Mouse (Mus musculus): ENCODE measurements around the gene Arpp19. TPM values are rescaled to one million over a fixed set of nuclear protein-coding genes. Genes with fewer than 3 reads are reported as not detected.

The Arpp19 gene
- polyA plus RNA-seq, 1 experiment from 2014 or later, result 272 TPM

DNA sequence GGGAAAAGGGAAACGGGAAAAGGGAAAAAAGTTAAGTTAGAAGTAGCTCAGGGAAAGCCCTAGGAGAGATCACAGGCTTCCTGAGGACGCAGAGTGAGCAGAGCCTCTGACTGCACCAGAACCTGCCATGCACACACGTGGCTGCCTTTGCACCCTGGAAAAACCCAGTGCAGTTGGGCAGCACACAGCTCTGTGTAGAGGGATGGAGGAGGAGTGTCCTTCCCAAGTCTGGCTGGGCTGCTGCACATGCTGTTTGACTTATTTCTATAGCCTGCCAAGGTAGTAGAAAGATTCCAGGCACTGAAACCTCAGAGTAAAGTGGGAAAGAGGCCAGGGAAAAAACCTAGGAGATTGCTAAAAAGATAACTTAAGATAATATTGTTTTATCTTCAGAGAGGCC is 35.2 kb upstream of the Arpp19 start:
- Histone ChIP-seq H3K27ac (replicated peaks; ENCODE audit: low read depth, low read length) (no peak overlapping the region; the same call in 1 of the 2 replicates), H3K4me3 (ENCODE audit: low read depth, low read length) (no peak overlapping the region), H3K9me3 (ENCODE audit: control insufficient read depth, low read length) (no peaks in the 10 kb centered on the region), H3K36me3 (ENCODE audit: control insufficient read depth, insufficient read depth, low read length) (peaks cover 15% of the 10 kb centered on the region; the same call in 1 of the 2 replicates), H3K4me2 (ENCODE audit: low read depth, low read length) (no peak overlapping the region), H3K27me3 (replicated peaks; ENCODE audit: control insufficient read depth, insufficient read depth, low read length) (no peaks in the 10 kb centered on the region), H3K4me1 (ENCODE audit: control insufficient read depth, insufficient read depth, low read length) (no peaks in the 10 kb centered on the region), H3K9ac (ENCODE audit: low read depth, low read length) (no peak overlapping the region)
- ATAC-seq (ENCODE audit: low read depth) (peak; percentile 74; the same call in 1 of the 2 replicates), DNase-seq (ENCODE audit: low spot score) (peak; percentile 71)
- WGBS, result 49% methylated on average over 3 of the region's 3 CpGs

DNA sequence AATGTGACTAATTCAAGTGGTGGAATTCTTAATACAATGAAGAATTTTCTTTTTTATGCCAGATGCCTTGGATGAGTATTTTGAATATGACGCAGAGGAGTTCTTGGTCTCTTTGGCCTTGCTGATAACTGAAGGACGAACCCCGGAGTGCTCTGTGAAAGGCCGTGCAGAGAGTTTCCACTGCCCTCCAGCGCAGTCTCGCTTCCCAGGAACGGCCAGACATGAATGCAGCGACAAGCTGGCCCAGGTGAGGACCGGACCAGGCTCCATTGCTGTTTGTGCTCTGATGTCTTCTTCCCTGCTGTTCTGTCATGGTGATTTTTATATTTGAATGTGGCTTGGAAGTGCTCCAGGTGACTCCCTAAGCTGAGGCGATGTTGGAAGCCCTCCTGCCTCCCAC is 33.2 kb upstream of the Arpp19 start:
- Histone ChIP-seq H3K4me2 (ENCODE audit: low read depth, low read length) (no peak overlapping the region), H3K9me3 (ENCODE audit: control insufficient read depth, low read length) (no peaks in the 10 kb centered on the region), H3K27me3 (replicated peaks; ENCODE audit: control insufficient read depth, insufficient read depth, low read length) (no peaks in the 10 kb centered on the region), H3K9ac (ENCODE audit: low read depth, low read length) (no peak overlapping the region), H3K4me3 (ENCODE audit: low read depth, low read length) (no peak overlapping the region), H3K4me1 (ENCODE audit: control insufficient read depth, insufficient read depth, low read length) (no peaks in the 10 kb centered on the region), H3K27ac (replicated peaks; ENCODE audit: low read depth, low read length) (no peak overlapping the region), H3K36me3 (ENCODE audit: control insufficient read depth, insufficient read depth, low read length) (peaks cover 24% of the 10 kb centered on the region)
- ATAC-seq (ENCODE audit: low read depth), result no peak
- DNase-seq (ENCODE audit: low spot score), result no peak
- 91% methylated on average over 10 of the region's 10 CpGs for WGBS

DNA sequence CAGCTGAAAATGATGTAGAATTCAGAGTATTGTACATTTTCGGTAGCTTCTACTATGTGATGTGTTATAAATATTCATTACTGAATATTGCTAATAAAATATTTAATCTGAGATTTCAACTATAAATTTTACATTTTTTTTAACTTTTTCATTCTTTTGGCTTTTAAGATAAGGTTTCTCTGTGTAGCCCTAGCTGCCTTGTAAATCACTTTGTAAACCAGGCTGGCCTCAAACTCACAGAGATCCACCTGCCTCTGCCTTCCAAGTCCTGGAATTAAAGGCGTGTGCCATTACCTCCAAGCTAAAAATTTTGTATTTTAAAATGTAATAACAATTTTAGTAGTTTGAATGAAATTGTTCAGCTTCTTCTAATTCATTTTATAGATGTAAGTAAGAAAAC is 20.8 kb upstream of the Arpp19 start:
- Histone ChIP-seq H3K27ac (replicated peaks; ENCODE audit: low read depth, low read length) (no peak overlapping the region), H3K27me3 (replicated peaks; ENCODE audit: control insufficient read depth, insufficient read depth, low read length) (no peaks in the 10 kb centered on the region), H3K9ac (ENCODE audit: low read depth, low read length) (no peak overlapping the region), H3K4me1 (ENCODE audit: control insufficient read depth, insufficient read depth, low read length) (no peaks in the 10 kb centered on the region), H3K9me3 (ENCODE audit: control insufficient read depth, low read length) (no peaks in the 10 kb centered on the region), H3K36me3 (ENCODE audit: control insufficient read depth, insufficient read depth, low read length) (peaks cover 52% of the 10 kb centered on the region), H3K4me3 (ENCODE audit: low read depth, low read length) (no peak overlapping the region), H3K4me2 (ENCODE audit: low read depth, low read length) (no peak overlapping the region)
- ATAC-seq (ENCODE audit: low read depth), result no peak
- WGBS, result 91% methylated on average over 2 of the region's 2 CpGs
- DNase-seq (ENCODE audit: low spot score), result no peak

DNA sequence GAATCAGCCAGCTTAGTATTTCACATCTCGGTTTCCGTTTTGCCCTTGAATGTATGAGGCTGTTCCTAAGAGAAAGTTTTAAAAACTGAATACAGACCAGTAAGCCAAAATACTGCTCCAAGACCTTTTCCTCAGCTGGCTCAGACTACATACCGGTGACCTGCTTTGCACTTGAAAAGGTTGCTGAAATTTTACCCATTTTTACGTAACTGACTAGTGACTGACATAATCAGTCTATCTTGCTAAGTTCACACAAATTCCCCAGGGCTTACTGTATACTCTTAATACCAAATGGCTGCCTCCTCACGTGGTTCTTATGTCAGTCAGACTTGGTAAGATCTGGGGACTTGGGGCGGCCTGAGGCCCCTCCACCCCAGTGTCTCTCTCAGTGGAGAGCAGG is 18.2 kb upstream of the Arpp19 start:
- Histone ChIP-seq H3K27me3 (replicated peaks; ENCODE audit: control insufficient read depth, insufficient read depth, low read length) (no peaks in the 10 kb centered on the region), H3K36me3 (ENCODE audit: control insufficient read depth, insufficient read depth, low read length) (peaks cover 46% of the 10 kb centered on the region), H3K9ac (ENCODE audit: low read depth, low read length) (no peak overlapping the region), H3K9me3 (ENCODE audit: control insufficient read depth, low read length) (no peaks in the 10 kb centered on the region), H3K4me3 (ENCODE audit: low read depth, low read length) (no peak overlapping the region), H3K4me1 (ENCODE audit: control insufficient read depth, insufficient read depth, low read length) (peaks cover 11% of the 10 kb centered on the region), H3K27ac (replicated peaks; ENCODE audit: low read depth, low read length) (no peak overlapping the region), H3K4me2 (ENCODE audit: low read depth, low read length) (no peak overlapping the region)
- DNase-seq (ENCODE audit: low spot score) (no peak), ATAC-seq (ENCODE audit: low read depth) (no peak)
- WGBS, result 86% methylated on average over 6 of the region's 6 CpGs

GRCm38 (mm10) chr9:75019592-75019991 is 17.8 kb upstream of the Arpp19 start:
- H3K4me3 ChIP-seq (ENCODE audit: low read depth, low read length), result no peak overlapping the region
- H3K4me2 ChIP-seq (ENCODE audit: low read depth, low read length), result no peak overlapping the region
- ATAC-seq (ENCODE audit: low read depth), result no peak
- H3K9me3 ChIP-seq (ENCODE audit: control insufficient read depth, low read length), result no peaks in the 10 kb centered on the region
- peaks cover 11% of the 10 kb centered on the region for H3K4me1 ChIP-seq (ENCODE audit: control insufficient read depth, insufficient read depth, low read length)
- no peaks in the 10 kb centered on the region for H3K27me3 ChIP-seq (replicated peaks; ENCODE audit: control insufficient read depth, insufficient read depth, low read length)
- 80% methylated on average over 3 of the region's 3 CpGs for WGBS
- no peak overlapping the region for H3K9ac ChIP-seq (ENCODE audit: low read depth, low read length)
- H3K36me3 ChIP-seq (ENCODE audit: control insufficient read depth, insufficient read depth, low read length), result peaks cover 48% of the 10 kb centered on the region
- DNase-seq (ENCODE audit: low spot score), result no peak
- no peak overlapping the region for H3K27ac ChIP-seq (replicated peaks; ENCODE audit: low read depth, low read length)

- no peaks in the 10 kb centered on the region for H3K9me3 ChIP-seq (ENCODE audit: control insufficient read depth, low read length)
- no peak overlapping the region for H3K4me3 ChIP-seq (ENCODE audit: low read depth, low read length)
- H3K27me3 ChIP-seq (replicated peaks; ENCODE audit: control insufficient read depth, insufficient read depth, low read length), result no peaks in the 10 kb centered on the region
- no peak for ATAC-seq (ENCODE audit: low read depth)
- H3K36me3 ChIP-seq (ENCODE audit: control insufficient read depth, insufficient read depth, low read length), result peaks cover 46% of the 10 kb centered on the region
- peaks cover 11% of the 10 kb centered on the region for H3K4me1 ChIP-seq (ENCODE audit: control insufficient read depth, insufficient read depth, low read length)
- 45% methylated on average over 4 of the region's 4 CpGs for WGBS
- no peak overlapping the region for H3K27ac ChIP-seq (replicated peaks; ENCODE audit: low read depth, low read length)
- DNase-seq (ENCODE audit: low spot score), result no peak
- H3K9ac ChIP-seq (ENCODE audit: low read depth, low read length), result no peak overlapping the region
- no peak overlapping the region for H3K4me2 ChIP-seq (ENCODE audit: low read depth, low read length)
Measured at GRCm38 (mm10) chr9:75020561-75020960, 16.9 kb upstream of the Arpp19 start.

DNA sequence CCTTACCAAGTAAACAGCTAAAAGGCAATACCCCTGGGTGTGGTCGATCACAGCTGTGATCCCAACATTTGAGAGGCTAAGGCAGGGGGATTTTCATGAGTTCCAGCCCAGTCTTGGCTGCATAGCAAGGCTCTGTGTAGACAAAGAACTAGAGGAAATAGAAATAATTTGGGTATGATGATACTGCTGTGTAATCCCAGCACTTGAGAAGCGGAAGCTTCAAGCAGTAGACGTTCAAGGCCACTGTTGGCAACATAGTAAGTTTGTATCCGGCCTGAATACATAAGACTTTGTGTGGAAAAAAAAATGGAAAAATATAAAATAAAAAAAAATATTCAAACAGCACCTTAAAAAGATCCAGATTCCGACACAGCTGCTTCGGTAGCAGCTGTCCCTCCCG is 14.9 kb upstream of the Arpp19 start:
- Histone ChIP-seq H3K4me2 (ENCODE audit: low read depth, low read length) (no peak overlapping the region), H3K4me1 (ENCODE audit: control insufficient read depth, insufficient read depth, low read length) (peaks cover 11% of the 10 kb centered on the region), H3K36me3 (ENCODE audit: control insufficient read depth, insufficient read depth, low read length) (peaks cover 42% of the 10 kb centered on the region), H3K9me3 (ENCODE audit: control insufficient read depth, low read length) (no peaks in the 10 kb centered on the region), H3K9ac (ENCODE audit: low read depth, low read length) (no peak overlapping the region), H3K27ac (replicated peaks; ENCODE audit: low read depth, low read length) (0 out of 2 replicates have a peak overlapping the region, but pooled peaks have one; percentile 33), H3K4me3 (ENCODE audit: low read depth, low read length) (no peak overlapping the region), H3K27me3 (replicated peaks; ENCODE audit: control insufficient read depth, insufficient read depth, low read length) (no peaks in the 10 kb centered on the region)
- DNase-seq (ENCODE audit: low spot score) (peak; percentile 55), ATAC-seq (ENCODE audit: low read depth) (peak; percentile 44; the same call in 1 of the 2 replicates)
- WGBS, result 64% methylated on average over 7 of the region's 7 CpGs

DNA sequence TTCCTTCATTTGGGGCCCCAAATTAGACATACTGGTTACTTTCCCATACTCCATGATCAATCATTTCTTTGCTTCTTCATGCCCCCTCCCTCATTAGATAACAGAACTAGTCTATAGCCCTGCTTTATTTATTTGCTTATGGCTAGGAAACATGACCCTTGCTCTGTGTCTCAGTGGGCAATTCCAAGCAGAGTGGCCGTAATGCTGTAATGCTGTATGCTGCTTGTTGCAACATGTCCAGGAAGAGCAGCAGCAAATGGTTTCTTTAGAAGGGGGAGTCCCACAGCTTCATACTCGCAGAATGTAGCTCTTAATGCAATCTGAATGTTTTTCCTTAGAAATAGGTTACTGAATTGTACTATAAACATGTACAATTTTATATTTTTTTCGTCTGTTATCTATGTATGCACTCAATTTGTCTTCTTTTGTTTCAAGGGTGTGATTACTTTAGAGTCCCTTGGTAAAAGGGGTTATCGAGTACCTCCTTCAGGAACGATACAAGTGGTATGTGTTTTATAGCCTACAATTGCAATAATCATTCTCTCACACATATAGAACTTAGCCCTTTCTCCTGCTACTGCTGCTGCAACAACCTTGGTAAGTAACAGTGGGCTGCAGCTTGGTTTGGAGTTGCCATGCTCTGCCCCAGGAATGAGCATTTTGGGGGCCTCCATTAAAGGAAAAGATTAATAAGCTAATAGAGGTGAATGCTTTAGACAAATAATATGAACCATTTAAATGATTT is 14.1 kb upstream of the Arpp19 start:
- Histone ChIP-seq H3K4me3 (ENCODE audit: low read depth, low read length) (no peak overlapping the region), H3K4me1 (ENCODE audit: control insufficient read depth, insufficient read depth, low read length) (peaks cover 11% of the 10 kb centered on the region), H3K36me3 (ENCODE audit: control insufficient read depth, insufficient read depth, low read length) (peaks cover 37% of the 10 kb centered on the region), H3K27ac (replicated peaks; ENCODE audit: low read depth, low read length) (no peak overlapping the region), H3K9ac (ENCODE audit: low read depth, low read length) (no peak overlapping the region), H3K27me3 (replicated peaks; ENCODE audit: control insufficient read depth, insufficient read depth, low read length) (no peaks in the 10 kb centered on the region), H3K4me2 (ENCODE audit: low read depth, low read length) (no peak overlapping the region), H3K9me3 (ENCODE audit: control insufficient read depth, low read length) (no peaks in the 10 kb centered on the region)
- WGBS, result 56% methylated on average over 5 of the region's 5 CpGs
- DNase-seq (ENCODE audit: low spot score) (no peak), ATAC-seq (ENCODE audit: low read depth) (no peak)

DNA sequence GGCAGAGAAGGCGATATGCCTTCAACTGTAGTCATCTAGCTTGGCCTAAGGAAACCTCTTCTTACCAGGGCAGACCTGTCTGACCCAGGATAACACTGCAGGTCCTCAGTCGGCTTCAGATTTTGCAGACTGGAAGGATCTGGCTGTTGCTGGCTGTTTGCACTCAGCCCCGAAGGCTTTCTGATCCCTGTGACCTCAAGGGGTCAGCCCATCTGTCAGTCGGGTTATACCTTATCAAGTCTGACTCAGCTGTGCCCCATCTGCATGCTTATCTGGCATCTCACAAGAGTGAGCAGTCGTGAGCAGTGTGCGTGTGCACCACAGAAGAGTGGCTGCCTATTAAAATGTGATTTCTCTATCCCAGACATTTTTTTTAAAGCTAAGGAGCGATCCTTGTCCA is 13.3 kb upstream of the Arpp19 start:
- WGBS, result 49% methylated on average over 7 of the region's 7 CpGs
- DNase-seq (ENCODE audit: low spot score) (no peak), ATAC-seq (ENCODE audit: low read depth) (no peak)
- Histone ChIP-seq H3K36me3 (ENCODE audit: control insufficient read depth, insufficient read depth, low read length) (peaks cover 30% of the 10 kb centered on the region), H3K4me3 (ENCODE audit: low read depth, low read length) (no peak overlapping the region), H3K27ac (replicated peaks; ENCODE audit: low read depth, low read length) (no peak overlapping the region), H3K4me2 (ENCODE audit: low read depth, low read length) (no peak overlapping the region), H3K9me3 (ENCODE audit: control insufficient read depth, low read length) (no peaks in the 10 kb centered on the region), H3K27me3 (replicated peaks; ENCODE audit: control insufficient read depth, insufficient read depth, low read length) (no peaks in the 10 kb centered on the region), H3K9ac (ENCODE audit: low read depth, low read length) (no peak overlapping the region), H3K4me1 (ENCODE audit: control insufficient read depth, insufficient read depth, low read length) (peaks cover 11% of the 10 kb centered on the region)
